Mouse (Mus musculus): ENCODE measurements around the gene Cdh6. TPM values are rescaled to one million over a fixed set of nuclear protein-coding genes. Genes with fewer than 3 reads are reported as not detected.

Cdh6 gene
- total and polyA plus RNA-seq, 2 experiments from 2014 or later, result 18.1 to 20.1 TPM

GRCm38 (mm10) chr15:13034436-13034835 is 139.0 kb downstream of the Cdh6 start:
- H3K4me2 ChIP-seq (ENCODE audit: low read depth, low read length, poor library complexity, severe bottlenecking), result no peak overlapping the region
- no peak for DNase-seq (ENCODE audit: low spot score)

GRCm38 (mm10) chr15:13030641-13031040 is 142.8 kb downstream of the Cdh6 start:
- no peak for ATAC-seq (ENCODE audit: low FRiP score)
- Histone ChIP-seq H3K4me1 (ENCODE audit: insufficient read depth, low read length) (no peaks in the 10 kb centered on the region), H3K27ac (ENCODE audit: low read depth, low read length) (no peak overlapping the region)

More at GRCm38 (mm10) chr15:13034436-13034835, 139.0 kb downstream of the Cdh6 start:
- no peak for TF ChIP-seq CTCF (IDR thresholded peaks at IDR 0.05)
- Histone ChIP-seq H3K9ac (replicated peaks; ENCODE audit: low read length, poor library complexity, severe bottlenecking) (no peak overlapping the region), H3K4me1 (ENCODE audit: insufficient read depth, low read length) (no peaks in the 10 kb centered on the region), H3K9me3 (ENCODE audit: low read length) (no peaks in the 10 kb centered on the region), H3K27me3 (ENCODE audit: insufficient read depth, low read length) (no peaks in the 10 kb centered on the region), H3K4me3 (ENCODE audit: low read depth, low read length) (no peak overlapping the region), H3K27ac (ENCODE audit: low read depth, low read length) (no peak overlapping the region), H3K36me3 (ENCODE audit: insufficient read depth, low read length) (no peaks in the 10 kb centered on the region)
- WGBS, result 62% methylated on average over 16 of the region's 16 CpGs
- no peak for ATAC-seq (ENCODE audit: low FRiP score)

GRCm38 (mm10) chr15:13027513-13027912 is 146.0 kb downstream of the Cdh6 start:
- no peak overlapping the region for H3K27ac ChIP-seq (ENCODE audit: low read depth, low read length)
- no peak overlapping the region for H3K4me2 ChIP-seq (ENCODE audit: low read depth, low read length, poor library complexity, severe bottlenecking)
- no peak for TF ChIP-seq CTCF (IDR thresholded peaks at IDR 0.05)
- no peaks in the 10 kb centered on the region for H3K36me3 ChIP-seq (ENCODE audit: insufficient read depth, low read length)
- H3K9me3 ChIP-seq (ENCODE audit: low read length), result no peaks in the 10 kb centered on the region
- no peak for ATAC-seq (ENCODE audit: low FRiP score)
- DNase-seq (ENCODE audit: low spot score), result no peak
- no peaks in the 10 kb centered on the region for H3K4me1 ChIP-seq (ENCODE audit: insufficient read depth, low read length)
- H3K27me3 ChIP-seq (ENCODE audit: insufficient read depth, low read length), result no peaks in the 10 kb centered on the region
- no peak overlapping the region for H3K4me3 ChIP-seq (ENCODE audit: low read depth, low read length)
- no peak overlapping the region for H3K9ac ChIP-seq (replicated peaks; ENCODE audit: low read length, poor library complexity, severe bottlenecking)
- 83% methylated on average over 5 of the region's 5 CpGs for WGBS

More at GRCm38 (mm10) chr15:13030641-13031040, 142.8 kb downstream of the Cdh6 start:
- no peak overlapping the region for H3K9ac ChIP-seq (replicated peaks; ENCODE audit: low read length, poor library complexity, severe bottlenecking)
- H3K36me3 ChIP-seq (ENCODE audit: insufficient read depth, low read length), result no peaks in the 10 kb centered on the region
- no peak for DNase-seq (ENCODE audit: low spot score)
- no peaks in the 10 kb centered on the region for H3K9me3 ChIP-seq (ENCODE audit: low read length)
- no peak overlapping the region for H3K4me3 ChIP-seq (ENCODE audit: low read depth, low read length)
- no peak for TF ChIP-seq CTCF (IDR thresholded peaks at IDR 0.05)
- no peaks in the 10 kb centered on the region for H3K27me3 ChIP-seq (ENCODE audit: insufficient read depth, low read length)
- 76% methylated on average over 2 of the region's 2 CpGs for WGBS
- H3K4me2 ChIP-seq (ENCODE audit: low read depth, low read length, poor library complexity, severe bottlenecking), result no peak overlapping the region

GRCm38 (mm10) chr15:13016756-13017357 is 156.6 kb downstream of the Cdh6 start:
- Histone ChIP-seq H3K27ac (ENCODE audit: low read depth, low read length) (no peak overlapping the region), H3K27me3 (ENCODE audit: insufficient read depth, low read length) (no peaks in the 10 kb centered on the region), H3K4me2 (ENCODE audit: low read depth, low read length, poor library complexity, severe bottlenecking) (no peak overlapping the region), H3K9me3 (ENCODE audit: low read length) (no peaks in the 10 kb centered on the region), H3K9ac (replicated peaks; ENCODE audit: low read length, poor library complexity, severe bottlenecking) (no peak overlapping the region), H3K4me3 (ENCODE audit: low read depth, low read length) (no peak overlapping the region), H3K36me3 (ENCODE audit: insufficient read depth, low read length) (no peaks in the 10 kb centered on the region), H3K4me1 (ENCODE audit: insufficient read depth, low read length) (no peaks in the 10 kb centered on the region)
- DNase-seq (ENCODE audit: low spot score) (no peak), ATAC-seq (ENCODE audit: low FRiP score) (no peak)
- 90% methylated on average over 2 of the region's 2 CpGs for WGBS
- TF ChIP-seq CTCF (IDR thresholded peaks at IDR 0.05), result no peak

- no peak for ATAC-seq (ENCODE audit: low FRiP score)
- Histone ChIP-seq H3K9me3 (ENCODE audit: low read length) (no peaks in the 10 kb centered on the region), H3K4me3 (ENCODE audit: low read depth, low read length) (no peak overlapping the region), H3K9ac (replicated peaks; ENCODE audit: low read length, poor library complexity, severe bottlenecking) (no peak overlapping the region), H3K4me2 (ENCODE audit: low read depth, low read length, poor library complexity, severe bottlenecking) (no peak overlapping the region), H3K27me3 (ENCODE audit: insufficient read depth, low read length) (no peaks in the 10 kb centered on the region), H3K27ac (ENCODE audit: low read depth, low read length) (no peak overlapping the region), H3K36me3 (ENCODE audit: insufficient read depth, low read length) (no peaks in the 10 kb centered on the region), H3K4me1 (ENCODE audit: insufficient read depth, low read length) (no peaks in the 10 kb centered on the region)
- DNase-seq (ENCODE audit: low spot score), result no peak
- no peak for TF ChIP-seq CTCF (IDR thresholded peaks at IDR 0.05)
- WGBS, result 48% methylated on average over 4 of the region's 4 CpGs
Measured at GRCm38 (mm10) chr15:13008803-13009202, 164.7 kb downstream of the Cdh6 start.

GRCm38 (mm10) chr15:13005934-13006333 is 167.5 kb downstream of the Cdh6 start:
- Histone ChIP-seq H3K4me2 (ENCODE audit: low read depth, low read length, poor library complexity, severe bottlenecking) (no peak overlapping the region), H3K27me3 (ENCODE audit: insufficient read depth, low read length) (no peaks in the 10 kb centered on the region), H3K27ac (ENCODE audit: low read depth, low read length) (no peak overlapping the region), H3K9ac (replicated peaks; ENCODE audit: low read length, poor library complexity, severe bottlenecking) (no peak overlapping the region), H3K4me1 (ENCODE audit: insufficient read depth, low read length) (no peaks in the 10 kb centered on the region), H3K36me3 (ENCODE audit: insufficient read depth, low read length) (no peaks in the 10 kb centered on the region), H3K9me3 (ENCODE audit: low read length) (no peaks in the 10 kb centered on the region), H3K4me3 (ENCODE audit: low read depth, low read length) (no peak overlapping the region)
- ATAC-seq (ENCODE audit: low FRiP score) (no peak), DNase-seq (ENCODE audit: low spot score) (no peak)
- TF ChIP-seq CTCF (IDR thresholded peaks at IDR 0.05), result no peak
- 84% methylated on average over 13 of the region's 13 CpGs for WGBS
